Mouse (Mus musculus) thymus, postnatal 0 days (tissue): ENCODE measurements around the gene Npas3. TPM values are rescaled to one million over a fixed set of nuclear protein-coding genes. Genes with fewer than 3 reads are reported as not detected.

Experiments
- DNase-seq: peaks from one replicate; pipeline ENCODE4 v3.0.0-alpha.2; 2015; ENCODE audit warnings: low spot score
- polyA plus RNA-seq: library from polyadenylated mRNA; unstranded; fragments of >200 nt; fragmentation: Nextera tagmentation; extraction: Ambion mirVana; gene quantifications from 2 replicates; pipeline ENCODE4 v1.2.1, GENCODE M21; 2015

Npas3 gene
- polyA plus RNA-seq, 1 experiment from 2014 or later, result 0.07 TPM

DNA sequence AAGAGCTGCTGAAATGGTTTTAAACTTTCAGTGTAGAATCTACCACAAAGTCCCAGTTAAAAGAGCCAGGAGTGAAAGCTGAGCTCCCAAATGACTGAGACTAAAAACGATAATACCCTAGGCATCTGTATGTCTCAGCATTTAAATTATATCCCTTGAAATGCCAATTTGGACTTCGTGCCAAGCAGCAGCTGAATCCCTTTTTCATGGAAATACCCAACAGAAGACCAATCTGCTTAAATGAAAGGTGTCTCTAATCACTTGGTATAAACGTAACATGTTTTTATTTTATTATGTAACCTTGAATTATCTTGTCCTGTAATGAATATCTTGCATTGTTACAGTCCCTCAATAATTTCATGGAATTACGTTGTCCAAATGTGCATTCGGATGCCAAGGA lies 799.6 kb downstream of the Npas3 start:
- no peak for DNase-seq

DNA sequence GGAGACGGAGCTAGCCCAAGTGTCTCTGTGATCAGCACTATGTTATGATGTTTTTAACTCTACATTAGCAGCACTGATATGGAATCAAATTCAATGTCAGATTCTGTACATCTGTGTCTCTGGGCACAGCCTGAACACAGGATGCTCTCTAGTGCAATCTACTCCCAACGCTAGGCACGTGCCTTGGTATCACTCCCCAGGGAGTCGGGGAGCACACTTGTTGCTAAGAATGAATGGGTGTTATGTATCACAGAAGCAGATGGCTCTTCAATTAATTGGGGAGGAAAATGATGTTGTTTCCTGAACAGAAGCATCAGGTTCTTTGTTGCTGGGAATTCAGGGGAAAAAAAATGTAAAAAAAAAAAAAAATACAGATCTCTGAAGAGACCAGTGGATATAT lies 801.4 kb downstream of the Npas3 start:
- DNase-seq, result no peak

DNA sequence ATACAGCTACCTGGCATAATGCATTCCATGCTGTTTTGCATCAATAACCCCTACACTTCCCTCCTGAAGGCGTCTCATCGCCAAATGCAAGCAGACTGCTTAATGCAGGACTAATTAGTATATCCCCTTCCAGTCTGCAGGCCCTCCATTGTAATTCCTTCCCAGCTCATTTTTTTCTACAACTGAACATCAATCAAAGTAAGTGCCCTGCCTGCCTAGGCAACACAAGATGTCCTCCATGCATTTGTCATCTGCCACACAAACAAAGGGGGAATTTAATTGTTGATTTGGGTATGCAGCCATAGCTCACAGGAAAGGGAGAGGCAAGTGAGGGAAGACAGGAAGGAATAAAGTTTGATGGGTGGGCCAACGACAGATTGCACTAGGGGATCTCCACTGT lies 804.5 kb downstream of the Npas3 start:
- no peak for DNase-seq

DNA sequence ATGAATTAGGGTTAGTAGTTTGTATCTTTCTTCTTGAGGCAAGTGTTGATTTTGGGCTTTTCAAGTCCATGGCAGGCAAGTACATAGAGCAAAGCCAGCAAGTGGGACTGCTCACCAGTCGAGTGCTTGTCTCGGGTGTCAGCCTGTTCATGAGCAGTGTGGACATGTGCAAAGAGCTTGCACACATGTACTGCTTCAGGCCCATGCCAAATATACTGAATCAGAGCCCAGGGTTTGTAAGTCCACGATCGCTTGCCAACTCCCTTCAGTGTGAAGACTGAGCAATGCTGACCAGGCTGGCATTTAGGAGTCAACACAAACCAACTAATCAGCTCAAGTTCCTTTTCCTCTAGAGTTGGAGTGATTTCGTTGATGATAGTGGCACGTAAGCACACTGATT lies 805.1 kb downstream of the Npas3 start:
- DNase-seq, result no peak

DNA sequence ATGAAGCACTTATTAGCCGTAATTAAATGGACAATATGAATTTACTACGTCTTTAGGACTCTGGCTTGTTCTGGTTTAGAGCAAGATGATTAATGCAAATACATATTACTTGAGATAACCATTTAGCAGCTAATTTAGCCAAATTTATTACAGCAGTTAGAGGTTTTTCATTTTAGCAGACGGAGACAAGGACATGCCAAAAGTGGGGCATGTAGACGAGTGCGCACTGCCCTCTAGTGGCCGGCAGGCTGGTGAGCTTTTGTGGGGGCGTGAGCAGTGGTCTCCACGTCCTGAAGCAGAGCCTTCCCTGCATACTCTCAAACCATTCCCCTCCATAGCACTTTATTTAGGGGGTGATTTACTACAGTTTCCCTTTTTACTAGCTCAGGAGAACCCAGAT lies 812.3 kb downstream of the Npas3 start:
- peak; percentile 56 for DNase-seq

DNA sequence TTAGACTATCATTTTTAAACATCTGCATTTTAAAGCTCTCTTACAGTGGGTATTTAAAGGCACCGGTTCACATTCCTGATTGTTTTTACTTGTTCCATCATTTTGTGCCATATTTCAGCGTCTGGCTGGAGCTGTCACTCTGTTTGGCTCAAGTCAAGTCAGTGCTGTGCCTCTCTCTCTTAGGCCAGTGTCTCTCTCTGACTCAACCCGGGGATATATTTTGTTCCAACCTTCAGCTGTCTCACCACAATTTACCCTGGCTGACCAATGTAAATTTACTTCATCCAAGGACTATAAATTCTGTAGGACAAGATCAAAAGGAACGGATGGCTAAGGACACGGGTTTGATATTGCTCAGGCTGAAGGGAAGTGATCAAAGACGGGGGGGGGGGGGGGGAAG lies 812.7 kb downstream of the Npas3 start:
- no peak for DNase-seq

DNA sequence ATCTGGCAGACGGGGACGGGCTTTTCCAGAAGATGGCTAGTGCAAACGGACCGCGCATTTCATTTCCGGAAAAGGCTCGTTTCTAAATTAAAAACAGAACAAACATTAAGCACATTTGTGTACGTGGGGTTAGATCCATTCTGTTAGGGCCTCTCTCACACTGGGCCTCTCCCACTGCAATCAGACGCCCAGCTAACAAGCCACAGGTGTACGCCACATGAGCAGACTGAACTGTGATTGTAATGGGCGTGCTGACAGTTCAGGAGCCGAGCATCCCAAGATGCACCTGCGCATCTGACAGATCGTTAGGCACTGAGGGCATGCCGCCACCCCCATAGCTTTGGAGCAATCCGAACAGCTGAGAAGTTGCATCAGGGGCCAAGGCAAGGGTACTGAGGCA lies 816.5 kb downstream of the Npas3 start:
- DNase-seq, result no peak

DNA sequence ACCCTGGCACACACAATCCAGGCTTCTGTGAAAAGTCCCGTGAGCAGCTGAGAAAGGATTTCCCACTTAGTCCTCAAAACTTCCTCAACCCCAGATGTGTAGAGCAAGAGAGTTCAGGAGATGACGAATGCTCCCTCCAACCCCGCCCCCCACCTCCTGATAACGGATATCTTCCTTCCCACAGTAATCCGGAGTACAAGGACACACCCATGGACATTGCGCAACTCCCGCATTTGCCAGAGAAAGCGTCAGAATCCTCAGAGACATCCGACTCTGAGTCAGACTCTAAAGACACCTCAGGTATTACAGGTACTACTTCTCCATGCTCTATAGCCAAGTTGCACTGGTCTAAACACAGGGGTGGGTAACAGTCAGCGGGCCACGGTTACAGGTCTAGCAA lies 817.1 kb downstream of the Npas3 start:
- DNase-seq, result no peak

DNA sequence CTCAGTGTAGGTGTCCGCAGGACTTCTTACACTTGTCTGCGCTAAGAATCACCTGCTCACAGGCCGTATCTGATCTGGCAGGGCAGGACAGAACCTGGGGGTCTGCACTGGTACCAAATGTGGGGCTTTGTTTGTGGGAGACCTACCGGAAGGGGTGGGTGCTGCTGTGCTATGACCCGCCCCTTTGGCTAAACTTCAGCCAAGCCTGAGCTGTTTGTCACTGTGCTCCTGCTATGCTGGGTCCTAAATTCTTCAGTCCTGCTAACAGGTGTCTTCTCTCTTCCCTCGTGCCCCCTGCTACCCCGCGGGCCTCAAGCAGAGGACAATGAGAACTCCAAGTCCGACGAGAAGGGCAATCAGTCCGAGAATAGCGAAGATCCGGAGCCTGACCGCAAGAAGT lies 818.9 kb downstream of the Npas3 start:
- no peak for DNase-seq

DNA sequence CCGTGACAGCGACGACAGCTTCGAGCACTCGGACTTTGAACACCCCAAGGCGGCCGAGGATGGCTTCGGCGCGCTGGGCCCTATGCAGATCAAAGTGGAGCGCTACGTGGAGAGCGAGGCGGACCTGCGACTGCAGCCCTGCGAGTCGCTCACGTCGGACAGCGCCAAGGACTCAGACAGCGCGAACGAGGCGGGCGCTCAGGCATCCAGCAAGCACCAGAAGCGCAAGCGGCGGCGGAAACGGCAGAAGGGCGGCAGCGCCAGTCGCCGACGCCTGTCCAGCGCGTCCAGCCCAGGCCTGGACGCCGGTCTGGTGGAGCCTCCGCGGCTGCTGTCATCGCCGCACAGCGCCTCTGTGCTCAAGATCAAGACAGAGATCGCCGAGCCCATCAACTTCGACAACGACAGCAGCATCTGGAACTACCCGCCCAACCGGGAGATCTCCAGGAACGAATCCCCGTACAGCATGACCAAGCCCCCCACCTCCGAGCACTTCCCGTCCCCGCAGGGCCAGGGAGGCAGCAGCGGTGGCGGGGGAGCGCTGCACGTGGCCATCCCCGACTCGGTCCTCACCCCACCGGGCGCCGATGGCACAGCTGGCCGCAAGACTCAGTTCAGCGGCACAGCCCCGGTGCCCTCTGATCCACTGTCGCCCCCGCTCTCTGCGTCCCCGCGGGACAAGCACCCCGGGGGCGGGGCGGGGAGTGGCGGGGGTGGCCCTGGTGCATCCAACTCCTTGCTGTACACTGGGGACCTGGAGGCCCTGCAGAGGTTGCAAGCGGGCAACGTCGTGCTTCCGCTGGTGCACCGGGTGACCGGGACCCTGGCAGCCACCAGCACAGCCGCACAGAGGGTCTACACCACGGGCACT lies 819.6 kb downstream of the Npas3 start:
- DNase-seq, result peak; percentile 3

DNA sequence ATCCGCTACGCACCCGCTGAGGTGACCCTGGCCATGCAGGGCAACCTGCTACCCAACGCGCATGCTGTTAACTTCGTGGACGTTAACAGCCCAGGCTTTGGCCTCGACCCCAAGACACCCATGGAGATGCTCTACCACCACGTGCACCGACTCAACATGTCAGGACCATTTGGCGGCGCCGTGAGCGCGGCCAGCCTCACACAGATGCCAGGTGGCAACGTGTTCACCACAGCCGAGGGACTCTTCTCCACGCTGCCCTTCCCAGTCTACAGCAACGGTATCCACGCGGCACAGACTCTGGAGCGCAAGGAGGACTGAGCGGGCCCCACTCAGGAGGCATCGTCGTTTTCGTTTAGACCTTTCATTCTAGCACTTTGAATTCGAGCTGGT lies 820.3 kb downstream of the Npas3 start:
- no peak for DNase-seq

DNA sequence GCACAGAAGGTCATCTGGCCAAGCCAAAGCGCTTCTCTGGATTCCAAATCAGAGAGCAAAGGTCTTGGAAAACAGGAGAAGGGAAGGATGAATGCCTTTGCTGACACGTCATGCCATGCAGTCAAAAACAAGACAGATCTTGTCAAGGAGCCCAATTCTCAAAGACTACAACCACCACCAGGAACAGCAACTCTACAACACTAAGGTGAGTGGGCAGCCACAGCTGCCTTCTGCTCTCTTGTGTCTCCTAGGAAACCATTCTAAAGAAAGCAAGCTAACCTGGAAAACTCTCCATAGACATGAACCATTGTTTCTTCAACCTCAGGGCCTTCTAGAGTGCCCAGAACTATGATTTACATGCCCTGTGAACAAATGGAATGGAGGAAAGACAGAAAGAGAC lies 825.5 kb downstream of the Npas3 start:
- DNase-seq, result no peak

DNA sequence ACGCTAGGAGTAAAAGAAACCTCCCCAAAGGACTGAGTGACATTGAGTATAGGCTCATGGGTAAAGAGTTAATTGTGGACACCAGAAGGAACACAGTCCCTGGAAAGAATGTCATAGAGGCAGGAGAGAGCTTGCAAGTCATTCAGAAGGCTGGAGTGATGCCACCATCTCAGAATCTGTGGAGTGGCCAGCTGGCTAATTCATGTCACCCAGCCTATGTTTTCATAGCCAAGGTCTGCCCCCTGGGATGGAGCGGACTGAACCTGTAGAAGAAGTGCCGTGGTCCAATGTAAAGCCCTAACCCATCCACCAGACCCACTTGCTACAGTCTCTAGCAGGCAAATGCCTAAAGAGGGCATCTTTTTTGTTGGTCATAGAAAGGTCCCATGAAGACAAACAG lies 832.5 kb downstream of the Npas3 start:
- no peak for DNase-seq

DNA sequence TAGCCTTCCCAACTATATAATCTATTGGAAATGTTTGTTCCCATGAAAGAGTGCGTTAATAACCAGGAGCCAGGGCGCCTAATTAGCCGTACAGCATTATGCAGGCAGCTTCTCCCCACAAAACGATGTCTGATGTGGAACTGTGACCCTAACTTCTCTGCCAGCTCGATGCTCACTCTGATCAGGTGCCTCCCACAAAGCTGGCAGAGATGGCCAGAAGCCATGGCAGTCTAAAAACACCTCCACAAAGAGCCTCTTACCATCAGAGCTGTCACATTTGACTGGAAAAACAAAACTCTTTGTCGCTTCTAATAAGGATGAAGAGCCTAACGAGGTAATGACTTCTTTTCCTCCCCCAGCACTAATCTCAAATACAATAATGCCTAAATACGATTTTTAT lies 845.3 kb downstream of the Npas3 start:
- DNase-seq, result no peak

DNA sequence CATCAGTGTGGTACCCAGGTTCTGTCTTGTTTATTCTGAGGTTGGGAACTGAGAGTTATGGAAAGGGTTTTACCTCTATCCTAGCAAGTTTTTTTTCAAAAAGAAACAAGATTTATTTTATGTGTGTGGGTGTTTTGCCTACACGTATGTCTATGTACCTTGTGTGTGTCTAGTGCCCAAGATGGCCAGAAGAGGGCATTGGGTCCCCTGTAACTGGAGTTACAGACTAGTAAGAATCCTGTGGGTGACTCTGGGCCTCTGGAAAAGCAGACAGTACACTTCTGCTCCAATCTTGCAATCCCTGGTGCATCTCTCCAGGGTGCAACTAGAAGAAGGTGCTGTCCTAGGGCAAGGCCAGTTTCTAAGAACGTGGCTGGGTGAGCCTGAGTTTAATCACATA lies 848.0 kb downstream of the Npas3 start:
- no peak for DNase-seq

DNA sequence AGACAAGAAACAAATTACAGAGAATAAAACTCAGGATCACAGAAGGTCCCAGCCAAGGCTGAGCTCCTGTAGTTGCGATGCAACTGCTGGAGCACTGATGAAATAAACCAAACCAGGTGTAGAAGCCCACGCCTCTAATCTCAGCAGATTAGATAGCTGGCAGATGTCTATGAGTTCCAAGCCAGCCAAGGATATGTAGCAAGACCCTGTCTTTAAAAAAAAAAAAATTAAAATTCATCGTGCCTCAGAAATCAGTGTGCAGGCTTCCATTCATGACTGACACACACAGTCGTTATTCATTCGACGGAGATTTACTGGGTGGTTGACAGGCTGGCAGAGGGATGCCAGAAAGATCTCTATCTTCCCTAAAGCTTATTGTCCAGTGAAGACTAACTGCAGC lies 849.7 kb downstream of the Npas3 start:
- DNase-seq, result no peak

DNA sequence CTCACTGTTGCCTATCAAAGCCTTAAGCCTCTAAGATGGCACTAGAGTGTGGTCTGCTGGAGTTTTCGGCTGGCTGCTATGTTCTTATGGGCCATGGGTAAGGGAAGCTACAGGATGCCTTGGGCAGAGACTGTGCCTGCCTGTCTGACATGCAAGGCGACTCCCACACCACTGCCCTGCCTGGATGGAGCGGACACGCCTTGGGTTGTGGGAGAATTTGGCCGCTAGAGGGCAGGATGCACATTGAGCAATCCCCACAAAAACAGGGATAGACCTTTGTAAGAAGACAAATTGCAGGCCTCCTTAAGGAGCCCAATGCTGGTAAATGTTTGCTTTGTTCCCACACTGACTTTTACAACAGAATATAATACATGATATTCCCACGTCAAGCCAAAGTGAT lies 850.3 kb downstream of the Npas3 start:
- DNase-seq, result peak; percentile 63

DNA sequence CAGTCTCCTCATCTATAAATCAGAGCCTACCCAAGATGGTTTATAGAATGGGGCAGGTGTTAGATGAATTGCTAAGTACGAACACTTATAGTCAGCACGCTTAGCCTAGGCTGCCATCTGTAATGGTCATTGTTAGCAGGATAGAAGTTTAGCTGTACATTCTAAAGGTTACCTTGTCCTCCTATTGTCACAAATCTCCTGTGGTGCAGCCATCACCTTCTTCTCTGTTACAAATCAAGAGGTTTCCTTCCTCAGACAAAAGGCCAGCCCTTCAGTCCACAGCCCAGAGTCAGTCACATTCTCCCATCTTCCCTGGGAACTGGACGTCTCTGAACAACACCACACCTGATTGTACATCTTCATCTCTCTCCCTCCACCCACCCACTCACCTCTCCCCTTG lies 851.0 kb downstream of the Npas3 start:
- no peak for DNase-seq

DNA sequence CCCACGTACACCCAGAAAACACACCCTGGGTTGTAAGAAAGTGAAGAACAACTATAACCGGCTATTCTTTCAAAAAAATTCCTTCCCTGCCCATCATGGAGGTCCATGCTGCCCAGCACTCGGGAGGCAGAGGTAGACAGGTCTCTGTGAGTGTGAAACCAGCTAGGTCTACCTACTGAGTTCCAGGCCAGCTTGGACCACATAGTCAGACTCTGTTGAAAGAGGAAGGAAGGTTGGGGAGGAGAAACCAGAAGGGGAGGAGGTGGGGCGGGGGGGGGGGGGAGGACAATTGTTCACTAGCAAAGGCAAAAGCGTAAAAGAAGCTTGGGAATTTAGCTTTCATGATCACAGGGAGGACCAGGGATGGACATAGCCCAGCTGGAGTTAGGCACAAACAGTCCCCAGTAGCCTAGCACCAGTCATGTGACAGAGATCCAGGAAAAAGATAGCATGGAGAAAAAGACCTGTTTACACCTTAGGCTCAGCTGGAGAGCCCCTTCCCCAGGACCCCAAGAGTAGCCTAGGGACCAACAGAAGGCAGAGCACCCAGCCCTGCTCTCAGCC lies 852.9 kb downstream of the Npas3 start:
- DNase-seq, result no peak

DNA sequence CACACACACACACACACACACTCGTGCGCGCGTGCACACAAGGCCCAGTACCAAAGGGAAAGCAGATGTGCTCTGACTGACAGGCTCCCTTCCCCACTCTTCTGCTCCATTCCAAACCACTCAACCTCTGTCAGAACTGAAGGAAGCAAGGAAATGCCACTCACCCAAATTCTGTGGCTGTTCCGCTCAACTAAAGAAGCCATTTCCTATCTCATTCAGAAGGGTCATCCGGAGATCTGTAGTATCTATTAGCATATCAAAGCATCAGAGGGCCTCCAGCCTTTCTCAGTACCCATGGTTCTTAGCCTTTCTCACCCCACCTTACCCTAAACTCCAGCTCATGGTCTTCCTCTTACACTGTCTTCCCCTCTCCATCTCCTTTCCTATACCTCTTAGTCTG lies 854.0 kb downstream of the Npas3 start:
- no peak for DNase-seq

DNA sequence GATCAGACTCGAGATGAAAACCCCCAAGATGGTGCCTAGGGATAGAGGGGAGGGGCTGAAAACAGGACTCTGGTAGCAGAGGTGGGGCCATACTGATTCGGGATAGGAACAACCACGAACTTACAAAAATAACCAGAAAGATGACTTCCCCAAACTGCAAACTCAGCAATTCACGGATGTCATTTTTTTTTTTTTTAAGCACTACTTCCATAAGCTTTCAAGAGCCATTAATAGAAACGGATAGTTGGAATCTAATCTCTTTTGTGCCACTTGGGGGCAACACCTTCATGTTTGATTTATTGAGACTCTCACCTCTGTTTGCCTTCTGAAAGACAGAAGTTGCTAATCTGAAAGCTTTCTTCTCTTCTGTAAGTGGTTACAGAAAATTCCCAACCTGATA lies 857.1 kb downstream of the Npas3 start:
- peak; percentile 32 for DNase-seq

DNA sequence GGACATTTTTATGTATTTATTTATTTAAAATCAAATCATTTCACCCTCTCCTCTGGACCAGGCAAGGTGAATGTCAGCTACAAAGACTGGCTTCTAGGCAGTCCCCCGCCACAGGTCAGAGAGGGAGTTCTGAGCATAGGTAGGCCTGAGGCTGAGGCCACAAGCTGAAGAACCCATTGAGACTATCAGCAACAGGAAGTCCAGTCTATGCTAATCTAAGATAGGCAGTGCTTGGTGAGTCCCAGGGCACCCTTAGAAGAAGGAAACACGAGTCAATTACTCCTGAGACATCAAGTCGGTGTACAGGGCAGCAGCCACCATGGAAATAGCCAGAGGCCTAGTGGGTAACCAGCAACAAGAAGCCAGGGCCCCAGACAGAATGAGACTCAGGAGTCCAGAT lies 857.5 kb downstream of the Npas3 start:
- DNase-seq, result no peak

DNA sequence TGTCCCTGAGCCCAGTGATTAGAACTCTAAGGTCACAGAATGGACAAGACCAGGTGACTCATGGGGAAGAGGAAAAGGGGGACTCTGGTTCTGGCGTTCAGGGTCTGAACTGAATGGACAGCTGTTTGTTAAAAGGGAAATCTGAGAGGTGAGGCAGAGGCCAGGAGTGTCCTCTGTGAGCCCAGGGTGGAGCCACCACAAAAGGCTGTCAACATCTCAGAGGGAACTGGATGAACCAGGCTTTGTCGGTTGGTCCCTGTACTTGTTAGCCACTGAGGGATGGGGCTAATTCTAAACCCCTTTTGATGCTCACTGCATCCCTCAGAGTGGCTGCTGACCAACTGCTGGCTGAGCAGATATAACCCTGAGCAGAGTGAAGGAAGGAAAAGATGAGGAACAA lies 861.9 kb downstream of the Npas3 start:
- no peak for DNase-seq
